Mouse (Mus musculus): ENCODE measurements around the gene Mas1.

DNA sequence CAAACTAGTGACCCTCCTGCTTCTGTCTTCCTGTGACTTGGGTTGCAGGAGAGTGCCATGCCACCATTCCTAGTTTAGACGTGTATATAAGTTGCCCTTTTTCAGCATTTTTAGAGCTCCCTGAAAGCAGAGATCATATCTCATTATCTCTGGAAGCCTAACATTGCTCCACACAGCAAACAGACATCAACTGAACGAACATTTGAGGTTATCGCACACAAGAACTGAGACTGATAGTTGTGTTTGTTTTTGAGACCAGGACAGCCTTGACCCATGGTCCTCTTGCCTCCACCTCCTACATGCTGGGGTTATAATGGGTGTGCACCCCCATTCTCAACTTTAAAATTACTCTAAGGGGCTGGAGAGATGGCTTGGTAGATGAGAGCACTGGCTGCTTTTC is 71.3 kb downstream of the Mas1 start:
- TF ChIP-seq CTCF (IDR thresholded peaks at IDR 0.05; ENCODE audit: insufficient read depth, low read depth, low read length) (no peak), POLR2A (IDR thresholded peaks at IDR 0.05; ENCODE audit: insufficient read depth, low read depth, low read length) (no peak)
